Mouse (Mus musculus) left cerebral cortex, adult 2 months (tissue): ENCODE data around the gene Zkscan8. TPM values are rescaled to one million over a fixed set of nuclear protein-coding genes. Genes with fewer than 3 reads are reported as not detected.

Source experiments
- DNase-seq, 2 experiments: peaks; one replicate each; pipeline ENCODE4 v3.0.0; 2021 to 2022; ENCODE audit warnings: low spot score in 2 of 2, mixed read lengths in 1 of 2; ENCODE audit errors: extremely low spot score in 1 of 2
- H3K27ac ChIP-seq: fragments of 200-600 bp; 2 replicates; pipeline ENCODE4 v1.8.1; 2022
- H3K4me3 ChIP-seq: fragments of 200-600 bp; 2 replicates; pipeline ENCODE4 v1.8.1; 2022
- CTCF ChIP-seq: fragments of 200-600 bp; IDR thresholded peaks from 2 replicates; pipeline ENCODE4 v1.8.1; 2022; ENCODE audit warnings: antibody characterized with exemption, mild to moderate bottlenecking, moderate library complexity
- intact Hi-C: fragments of 180-260 bp; cut with DNase I; formaldehyde crosslinking; loops from one replicate; pipeline ENCODE4 v1.15.1; 2025
- total RNA-seq, 2 experiments: library from RNA; stranded (reverse); gene quantifications; 2 replicates each; pipeline ENCODE4 v1.2.3; 2021

Zkscan8 gene
- total RNA-seq, 2 experiments from 2014 or later: 14.4 to 19.0 TPM

- intact Hi-C loops: loop anchor here (1.0 to 5.0 kb wide), 3 partner anchors 26 to 53 kb away; partner anchors contain the start of genes Zkscan8 and Zscan26
- DNase-seq: peak; percentile 69
- Histone ChIP-seq H3K27ac (peak within 1 kb of the TSS; percentile 87), H3K4me3 (peak within 1 kb of the TSS; percentile 66)
- TF ChIP-seq CTCF: peak; percentile 7
Measured at GRCm38 (mm10) chr13:21478759-21479670, 51.9 kb downstream of the Zkscan8 start, which contains the start of the genes Zkscan4 and Gm10065. Gene Zkscan4, plus strand, starts transcription at chr13:21478907. Gene Gm10065, minus strand, starts transcription at chr13:21479441.

GRCm38 (mm10) chr13:21472427-21472826 lies 58.5 kb downstream of the Zkscan8 start:
- Histone ChIP-seq H3K27ac (no peak overlapping the region), H3K4me3 (no peak overlapping the region)
- intact Hi-C loops: no loop called here
- TF ChIP-seq CTCF: no peak
- no peak for DNase-seq

GRCm38 (mm10) chr13:21469097-21469496 lies 61.8 kb downstream of the Zkscan8 start:
- TF ChIP-seq CTCF: no peak
- intact Hi-C loops: loop anchor here (5.0 kb wide), 1 partner anchor 107 kb away; the partner anchor contains the start of gene Zscan12
- H3K4me3 ChIP-seq: no peak overlapping the region
- H3K27ac ChIP-seq: no peak overlapping the region
- no peak for DNase-seq

GRCm38 (mm10) chr13:21468061-21469019 lies 62.6 kb downstream of the Zkscan8 start, which contains the start of gene Nkapl:
Gene Nkapl, minus strand, starts transcription at chr13:21468509.
- intact Hi-C loops: loop anchor here (5.0 kb wide), 1 partner anchor 106 kb away; the partner anchor contains the start of gene Zscan12
- DNase-seq: peak; percentile 76 to 78
- no peak for TF ChIP-seq CTCF
- H3K4me3 ChIP-seq: peak within 1 kb of the TSS; percentile 62
- peak within 1 kb of the TSS; percentile 66; the same call in 1 of the 2 replicates for H3K27ac ChIP-seq

- TF ChIP-seq CTCF: no peak
- DNase-seq: no peak
- no peak overlapping the region for H3K27ac ChIP-seq
- intact Hi-C loops: loop anchor here (5.0 kb wide), 1 partner anchor 105 kb away; the partner anchor contains the start of gene Zscan12
- no peak overlapping the region for H3K4me3 ChIP-seq
Measured at GRCm38 (mm10) chr13:21467336-21467735, 63.6 kb downstream of the Zkscan8 start.

Other genes with a start within 250 kb of the Zkscan8 start
- not detected for gene Gpx5, start 238.4 kb downstream of the Zkscan8 start, total RNA-seq
- not detected for gene Gpx6, start 219.0 kb downstream of the Zkscan8 start, total RNA-seq
- gene Olfr1367, start 184.2 kb downstream of the Zkscan8 start, total RNA-seq: not detected
- gene Zscan12, start 168.3 kb downstream of the Zkscan8 start, total RNA-seq: 1 to 10 TPM; 7.0 to 8.2 TPM
- 10 to 100 TPM; 39.0 to 44.4 TPM for gene Zkscan3, start 128.4 kb downstream of the Zkscan8 start, total RNA-seq
- 1 to 10 TPM; 1.3 to 1.7 TPM for gene Pgbd1, start 90.1 kb downstream of the Zkscan8 start, total RNA-seq
- gene Zscan26, start 77.4 kb downstream of the Zkscan8 start, total RNA-seq: 10 to 100 TPM; 56.7 to 57.3 TPM
- gene Nkapl, start 62.6 kb downstream of the Zkscan8 start, total RNA-seq: under 1 TPM; 0.40 to 0.77 TPM
- gene Zkscan4, start 52.2 kb downstream of the Zkscan8 start, total RNA-seq: 1 to 10 TPM; 4.4 to 6.8 TPM
- not detected for gene Gm10065, start 51.7 kb downstream of the Zkscan8 start, total RNA-seq
- gene AK157302, start 35.9 kb downstream of the Zkscan8 start, total RNA-seq: 10 to 100 TPM; 21.9 to 22.8 TPM
- 10 to 100 TPM; 51.7 to 53.8 TPM for gene Gm11273, start 29.7 kb downstream of the Zkscan8 start, total RNA-seq
- gene Olfr1366, start 11.7 kb upstream of the Zkscan8 start, total RNA-seq: not detected
- gene Olfr1535, start 28.8 kb upstream of the Zkscan8 start, total RNA-seq: not detected
- gene Olfr1364, start 50.6 kb upstream of the Zkscan8 start, total RNA-seq: not detected
- not detected for gene Olfr1362, start 82.9 kb upstream of the Zkscan8 start, total RNA-seq
- not detected for gene Olfr11, start 111.4 kb upstream of the Zkscan8 start, total RNA-seq
- not detected for gene Olfr1361, start 132.3 kb upstream of the Zkscan8 start, total RNA-seq
- not detected for gene Olfr1360, start 146.3 kb upstream of the Zkscan8 start, total RNA-seq
- not detected for gene Olfr1359, start 167.0 kb upstream of the Zkscan8 start, total RNA-seq
- 10 to 100 TPM; 23.7 to 28.5 TPM for gene Hist1h2bl, start 185.0 kb upstream of the Zkscan8 start, total RNA-seq
- gene Hist1h2ai, start 185.3 kb upstream of the Zkscan8 start, total RNA-seq: 10 to 100 TPM; 25.4 to 32.6 TPM
- 10 to 100 TPM; 54.6 to 74.2 TPM for gene Hist1h3h, start 186.5 kb upstream of the Zkscan8 start, total RNA-seq
- gene Hist1h2bm, start 190.9 kb upstream of the Zkscan8 start, total RNA-seq: 1 to 10 TPM; 4.8 to 5.4 TPM
- 10 to 100 TPM; 13.9 to 19.4 TPM for gene Hist1h4j, start 203.9 kb upstream of the Zkscan8 start, total RNA-seq
- gene Hist1h4k, start 219.4 kb upstream of the Zkscan8 start, total RNA-seq: 100 to 1,000 TPM; 316 to 377 TPM
- gene Hist1h2ak, start 222.7 kb upstream of the Zkscan8 start, total RNA-seq: 10 to 100 TPM; 13.2 to 13.5 TPM
- gene Hist1h2bn, start 223.0 kb upstream of the Zkscan8 start, total RNA-seq: 1 to 10 TPM; 8.3 TPM
- 1 to 10 TPM; 6.7 to 8.3 TPM for gene Hist1h1b, start 249.5 kb upstream of the Zkscan8 start, total RNA-seq